Comparison of ENCODE assay signal across 19 mouse cellular contexts in genomic region chr1:130262046-130262445, GRCm38 (mm10).
"Had no signal": no experiment of that assay in that cellular context is flagged by ENCODE, and none has a peak within 500 bp of the region (broad histone marks: within the 10 kb centered on the region; RNA-seq: fewer than 3 reads in every experiment).

No protein-coding gene starts in this region.

- H3K9ac ChIP-seq: limb, embryonic 15.5 days; liver, embryonic 14.5 days; liver, postnatal 0 days; lung, embryonic 14.5 days; midbrain, embryonic 13.5 days; stomach, embryonic 15.5 days had no signal

- H3K9me3 ChIP-seq: limb, embryonic 15.5 days; midbrain, embryonic 13.5 days; stomach, embryonic 15.5 days had no signal

- H3K4me3 ChIP-seq: layer of hippocampus, adult 2 months; limb, embryonic 15.5 days; midbrain, embryonic 13.5 days; stomach, embryonic 15.5 days had no signal

- H3K4me1 ChIP-seq: limb, embryonic 15.5 days; stomach, embryonic 15.5 days had no signal

- H3K27me3 ChIP-seq: limb, embryonic 15.5 days; midbrain, embryonic 13.5 days; stomach, embryonic 15.5 days had no signal

- ATAC-seq: intestine, postnatal 0 days; liver, postnatal 0 days; lung, postnatal 0 days; midbrain, embryonic 13.5 days had no signal

- H3K36me3 ChIP-seq: limb, embryonic 15.5 days; midbrain, embryonic 13.5 days; stomach, embryonic 15.5 days had no signal

- H3K27ac ChIP-seq: kidney, postnatal 0 days; layer of hippocampus, adult 2 months; limb, embryonic 15.5 days; liver, embryonic 14.5 days; macrophage; midbrain, embryonic 13.5 days; stomach, embryonic 15.5 days had no signal

- DNase-seq: kidney, adult 2 months; kidney, postnatal 25 days; layer of hippocampus, adult 9-11 months; liver, postnatal 0 days; lung, embryonic 14.5 days; right cerebral cortex, adult 18-20 months; right cerebral cortex, postnatal 14 days; right cerebral cortex, postnatal 4 days; thymus, postnatal 36 days had no signal

- H3K4me2 ChIP-seq: limb, embryonic 15.5 days; liver, embryonic 11.5 days; lung, embryonic 14.5 days; midbrain, embryonic 13.5 days; stomach, embryonic 15.5 days had no signal
